Mouse (Mus musculus): ENCODE measurements around the gene Togaram2. TPM values are rescaled to one million over a fixed set of nuclear protein-coding genes. Genes with fewer than 3 reads are reported as not detected.

The Togaram2 gene
- polyA plus RNA-seq, 1 experiment from 2014 or later = not detected

DNA sequence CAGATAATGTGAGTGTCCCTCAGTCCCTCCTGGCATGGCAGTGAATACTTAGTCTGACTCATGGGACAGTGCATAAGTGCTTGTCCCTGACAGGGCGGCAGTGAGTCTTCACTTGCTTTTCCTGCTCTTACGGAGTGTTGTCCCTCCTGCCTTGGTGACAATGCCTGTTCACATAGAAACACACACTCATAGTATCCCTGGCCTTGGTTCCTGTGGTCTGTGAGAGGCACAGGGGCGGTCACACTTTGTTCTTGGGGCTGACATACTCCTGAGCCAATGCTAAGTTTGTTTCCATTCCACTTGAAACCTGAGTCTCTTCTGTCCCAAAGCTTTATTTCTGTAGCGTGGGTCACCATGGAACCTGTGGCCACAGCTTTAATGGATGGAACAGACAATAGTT is 9.3 kb downstream of the Togaram2 start:
- Histone ChIP-seq H3K9me3 (no peaks in the 10 kb centered on the region), H3K36me3 (no peaks in the 10 kb centered on the region), H3K9ac (replicated peaks) (no peak overlapping the region), H3K27me3 (no peaks in the 10 kb centered on the region), H3K4me1 (replicated peaks) (0 out of 2 replicates have a peak, but pooled peaks cover 5% of the 10 kb centered on the region), H3K4me2 (no peak overlapping the region), H3K27ac (no peak overlapping the region), H3K4me3 (replicated peaks) (no peak overlapping the region)
- no peak for ATAC-seq (ENCODE audit: insufficient number of reproducible peaks, insufficient read depth, low FRiP score, low TSS enrichment, low read depth)
- 83% methylated on average over 4 of the region's 4 CpGs for WGBS

DNA sequence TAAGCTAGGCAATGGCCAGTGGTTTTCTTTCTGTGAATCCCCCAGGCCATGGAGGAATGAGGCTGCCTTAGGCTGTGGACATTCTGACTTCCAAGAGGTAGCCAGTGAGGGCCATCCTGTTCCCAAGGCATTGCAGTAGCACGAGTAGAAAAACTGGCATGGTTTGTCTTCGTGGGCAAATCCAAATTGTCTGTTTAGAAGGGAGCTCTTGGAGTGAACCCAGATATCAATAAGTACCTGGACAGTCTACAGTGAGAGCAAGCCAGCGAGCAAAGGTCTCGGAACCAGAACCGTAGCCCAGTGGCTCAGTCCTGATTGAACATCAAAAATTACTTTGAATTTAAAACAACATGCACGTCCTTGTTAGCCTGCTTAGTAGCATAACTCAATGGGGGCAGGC is 10.2 kb downstream of the Togaram2 start:
- H3K4me2 ChIP-seq = no peak overlapping the region
- no peak overlapping the region for H3K4me3 ChIP-seq (replicated peaks)
- no peaks in the 10 kb centered on the region for H3K27me3 ChIP-seq
- WGBS = 91% methylated on average over 6 of the region's 6 CpGs
- no peak overlapping the region for H3K9ac ChIP-seq (replicated peaks)
- H3K4me1 ChIP-seq (replicated peaks) = 0 out of 2 replicates have a peak, but pooled peaks cover 5% of the 10 kb centered on the region
- no peaks in the 10 kb centered on the region for H3K9me3 ChIP-seq
- H3K27ac ChIP-seq = no peak overlapping the region
- no peaks in the 10 kb centered on the region for H3K36me3 ChIP-seq
- no peak for ATAC-seq (ENCODE audit: insufficient number of reproducible peaks, insufficient read depth, low FRiP score, low TSS enrichment, low read depth)

DNA sequence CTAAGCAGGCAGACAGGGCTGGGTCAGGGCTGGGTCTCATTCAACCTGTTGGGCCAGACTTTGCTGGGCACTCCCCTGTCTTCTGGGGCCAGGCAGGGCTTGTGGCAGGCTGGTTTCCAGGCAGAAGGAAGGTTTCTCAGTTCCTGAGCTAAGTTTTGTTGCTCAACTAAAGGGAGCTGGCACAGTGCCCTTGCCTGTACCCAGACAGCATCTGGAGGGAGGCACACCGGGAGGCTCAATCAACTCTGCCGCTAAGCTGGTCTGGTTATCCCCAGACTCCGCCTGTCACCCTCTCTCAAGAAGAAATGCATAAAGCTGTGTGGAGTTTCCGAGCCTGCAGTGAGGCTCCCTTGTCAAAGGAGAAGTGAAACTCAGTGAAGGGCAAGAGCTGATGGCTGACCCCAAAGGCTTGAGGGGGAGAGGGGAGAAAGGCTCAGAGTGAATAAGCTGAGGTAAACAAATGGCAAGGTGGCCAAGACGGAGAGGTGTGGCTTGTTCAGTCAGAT is 11.1 kb downstream of the Togaram2 start:
- H3K4me2 ChIP-seq = no peak overlapping the region
- H3K9ac ChIP-seq (replicated peaks) = no peak overlapping the region
- no peak for ATAC-seq (ENCODE audit: insufficient number of reproducible peaks, insufficient read depth, low FRiP score, low TSS enrichment, low read depth)
- no peaks in the 10 kb centered on the region for H3K27me3 ChIP-seq
- H3K9me3 ChIP-seq = no peaks in the 10 kb centered on the region
- no peaks in the 10 kb centered on the region for H3K36me3 ChIP-seq
- H3K27ac ChIP-seq = no peak overlapping the region
- H3K4me1 ChIP-seq (replicated peaks) = 0 out of 2 replicates have a peak, but pooled peaks cover 5% of the 10 kb centered on the region
- 58% methylated on average over 5 of the region's 5 CpGs for WGBS
- no peak overlapping the region for H3K4me3 ChIP-seq (replicated peaks)

DNA sequence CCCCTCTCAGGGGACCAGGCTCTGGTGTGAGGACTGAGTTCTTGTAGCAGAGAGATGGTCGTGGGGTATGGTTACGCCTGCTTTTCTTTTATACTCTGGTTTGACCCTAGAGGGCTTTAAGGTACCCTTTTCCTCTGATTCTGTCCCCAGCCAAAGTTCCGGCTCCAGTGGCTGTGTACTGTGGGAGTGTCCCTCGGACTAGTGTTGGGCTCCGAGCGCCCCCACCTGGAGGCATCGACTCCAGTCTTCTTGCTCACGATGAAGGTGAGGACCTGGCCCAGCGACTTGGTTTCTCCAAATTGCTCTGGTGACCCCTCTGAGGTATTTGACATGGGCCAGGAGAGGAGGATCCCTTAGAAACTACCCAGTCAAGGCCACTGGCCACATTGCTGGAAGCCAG is 14.4 kb downstream of the Togaram2 start:
- Histone ChIP-seq H3K36me3 (no peaks in the 10 kb centered on the region), H3K27me3 (no peaks in the 10 kb centered on the region), H3K9ac (replicated peaks) (no peak overlapping the region), H3K4me2 (no peak overlapping the region), H3K27ac (no peak overlapping the region), H3K4me1 (replicated peaks) (0 out of 2 replicates have a peak, but pooled peaks cover 8% of the 10 kb centered on the region), H3K9me3 (no peaks in the 10 kb centered on the region), H3K4me3 (replicated peaks) (no peak overlapping the region)
- 64% methylated on average over 9 of the region's 9 CpGs for WGBS
- no peak for ATAC-seq (ENCODE audit: insufficient number of reproducible peaks, insufficient read depth, low FRiP score, low TSS enrichment, low read depth)

DNA sequence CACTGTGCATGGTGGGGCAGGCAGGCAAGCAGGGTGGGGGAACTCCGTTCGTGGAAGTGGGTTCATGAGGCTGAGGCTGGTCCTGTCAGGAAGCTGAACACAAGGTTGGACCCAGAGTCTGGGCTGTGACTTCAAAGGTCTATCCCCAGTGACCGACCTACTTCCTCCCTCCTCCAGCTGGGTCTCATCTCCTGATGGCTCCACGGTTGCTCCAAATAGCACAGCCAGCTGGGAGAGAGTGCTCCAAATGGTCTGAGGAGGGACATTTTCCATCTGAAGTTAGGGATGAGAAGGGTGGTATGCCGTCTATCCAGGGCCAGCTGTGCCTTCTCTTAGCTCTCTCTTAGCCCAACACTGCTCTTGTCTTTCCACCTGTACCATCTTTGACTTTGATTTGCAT is 16.8 kb downstream of the Togaram2 start:
- no peak overlapping the region for H3K27ac ChIP-seq
- 70% methylated on average over 5 of the region's 5 CpGs for WGBS
- ATAC-seq (ENCODE audit: insufficient number of reproducible peaks, insufficient read depth, low FRiP score, low TSS enrichment, low read depth) = no peak
- no peak overlapping the region for H3K4me3 ChIP-seq (replicated peaks)
- H3K27me3 ChIP-seq = no peaks in the 10 kb centered on the region
- H3K4me2 ChIP-seq = no peak overlapping the region
- peaks cover 3% of the 10 kb centered on the region; the same call in 1 of the 2 replicates for H3K4me1 ChIP-seq (replicated peaks)
- H3K9ac ChIP-seq (replicated peaks) = no peak overlapping the region
- H3K36me3 ChIP-seq = no peaks in the 10 kb centered on the region
- H3K9me3 ChIP-seq = no peaks in the 10 kb centered on the region

DNA sequence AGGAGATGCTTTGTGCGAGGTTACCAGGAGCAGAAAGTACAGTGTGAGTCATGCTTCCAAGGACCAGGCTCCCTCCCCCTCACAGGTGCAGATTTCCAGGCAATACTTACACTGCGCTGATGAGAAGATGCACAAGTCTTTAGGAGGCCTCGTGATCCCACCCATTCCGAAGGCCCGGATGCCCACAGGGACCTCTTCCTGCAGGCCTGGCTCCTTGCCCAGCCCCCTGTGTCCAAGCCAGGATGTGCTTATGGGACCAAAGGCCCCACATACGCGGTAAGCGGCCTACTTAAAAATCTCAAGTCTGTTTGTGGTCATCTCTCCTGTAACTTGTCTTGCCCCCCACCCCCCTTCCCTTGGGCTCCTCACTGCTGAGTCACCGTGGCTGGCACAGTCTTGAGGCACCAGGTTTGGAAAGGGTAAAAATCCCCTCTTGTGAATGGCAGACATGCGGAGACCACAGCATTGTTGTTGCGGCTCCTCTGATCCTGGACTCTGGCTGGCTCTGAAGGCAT is 18.4 kb downstream of the Togaram2 start:
- H3K27ac ChIP-seq = no peak overlapping the region
- ATAC-seq (ENCODE audit: insufficient number of reproducible peaks, insufficient read depth, low FRiP score, low TSS enrichment, low read depth) = no peak
- 78% methylated on average over 11 of the region's 11 CpGs for WGBS

DNA sequence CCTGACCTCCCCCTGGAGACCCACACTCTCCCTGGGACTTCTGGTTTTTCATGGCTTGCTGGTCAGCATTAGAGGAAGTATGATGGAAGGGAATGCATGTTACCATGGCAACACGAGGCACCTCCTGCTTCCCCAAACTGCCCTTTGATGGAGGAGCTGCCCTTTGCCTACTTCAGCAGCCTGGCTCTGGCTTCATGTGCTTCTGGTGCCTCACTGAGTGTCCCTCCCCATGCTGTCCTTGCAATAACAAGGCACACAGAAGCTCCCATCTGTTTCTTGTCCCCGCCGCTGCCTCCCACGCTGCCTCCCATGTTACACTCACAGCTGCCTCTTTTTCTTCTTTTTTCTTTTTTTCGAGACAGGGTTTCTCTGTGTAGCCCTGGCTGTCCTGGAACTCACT is 20.3 kb downstream of the Togaram2 start:
- Histone ChIP-seq H3K9me3 (no peaks in the 10 kb centered on the region), H3K27ac (no peak overlapping the region), H3K4me1 (replicated peaks) (peaks cover 3% of the 10 kb centered on the region; the same call in 1 of the 2 replicates), H3K36me3 (no peaks in the 10 kb centered on the region), H3K9ac (replicated peaks) (no peak overlapping the region), H3K27me3 (no peaks in the 10 kb centered on the region), H3K4me2 (no peak overlapping the region), H3K4me3 (replicated peaks) (no peak overlapping the region)
- ATAC-seq (ENCODE audit: insufficient number of reproducible peaks, insufficient read depth, low FRiP score, low TSS enrichment, low read depth) = no peak
- WGBS = 56% methylated on average over 5 of the region's 5 CpGs

More for the DNA sequence above, 18.4 kb downstream of the Togaram2 start:
- H3K4me3 ChIP-seq (replicated peaks) = no peak overlapping the region
- H3K36me3 ChIP-seq = no peaks in the 10 kb centered on the region
- no peaks in the 10 kb centered on the region for H3K27me3 ChIP-seq
- H3K9me3 ChIP-seq = no peaks in the 10 kb centered on the region
- peaks cover 3% of the 10 kb centered on the region; the same call in 1 of the 2 replicates for H3K4me1 ChIP-seq (replicated peaks)
- H3K4me2 ChIP-seq = no peak overlapping the region
- H3K9ac ChIP-seq (replicated peaks) = no peak overlapping the region

DNA sequence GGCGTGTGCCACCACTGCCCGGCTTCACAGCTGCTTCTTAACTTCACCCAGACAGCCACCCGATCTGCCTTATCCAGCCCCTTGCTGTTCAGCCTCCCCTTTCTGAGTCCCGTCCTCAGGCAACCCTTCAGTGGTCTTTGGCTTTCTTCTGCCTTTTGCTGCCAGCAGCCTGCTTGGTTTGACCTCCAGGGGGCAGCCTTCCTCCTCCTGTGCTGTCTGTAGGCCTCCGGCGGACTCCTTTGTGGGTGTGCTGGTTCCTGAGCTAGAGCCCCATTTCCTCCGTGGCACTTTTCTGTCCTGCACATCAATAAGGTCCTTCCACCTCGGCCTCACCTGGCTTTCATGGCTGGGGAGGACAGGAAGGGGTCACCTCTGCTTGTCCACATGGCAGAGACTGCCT is 20.7 kb downstream of the Togaram2 start:
- H3K4me2 ChIP-seq = no peak overlapping the region
- no peaks in the 10 kb centered on the region for H3K36me3 ChIP-seq
- peaks cover 3% of the 10 kb centered on the region; the same call in 1 of the 2 replicates for H3K4me1 ChIP-seq (replicated peaks)
- no peak overlapping the region for H3K4me3 ChIP-seq (replicated peaks)
- no peak overlapping the region for H3K27ac ChIP-seq
- H3K27me3 ChIP-seq = no peaks in the 10 kb centered on the region
- no peak for ATAC-seq (ENCODE audit: insufficient number of reproducible peaks, insufficient read depth, low FRiP score, low TSS enrichment, low read depth)
- H3K9me3 ChIP-seq = no peaks in the 10 kb centered on the region
- H3K9ac ChIP-seq (replicated peaks) = no peak overlapping the region
- WGBS = 50% methylated on average over 8 of the region's 8 CpGs

DNA sequence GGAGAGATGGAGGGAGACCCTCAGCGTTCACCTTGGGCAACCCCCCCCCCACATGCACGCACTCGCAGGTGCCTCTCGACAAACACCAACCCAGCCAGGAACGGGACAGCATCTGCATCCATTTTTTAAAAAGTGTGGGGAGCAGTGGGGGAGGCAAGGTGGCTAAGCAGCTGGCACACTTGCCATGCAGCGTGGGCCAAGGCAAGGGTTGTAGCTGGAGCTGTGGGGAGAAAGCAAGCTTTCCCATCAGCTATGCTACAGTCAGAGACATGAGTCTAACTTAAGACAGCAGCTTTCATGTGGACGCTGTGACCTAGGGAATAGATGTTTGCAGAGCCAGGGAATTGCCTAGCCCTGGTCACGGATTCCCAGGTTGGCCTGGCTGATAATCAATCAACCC is 22.1 kb downstream of the Togaram2 start:
- H3K27ac ChIP-seq = no peak overlapping the region

DNA sequence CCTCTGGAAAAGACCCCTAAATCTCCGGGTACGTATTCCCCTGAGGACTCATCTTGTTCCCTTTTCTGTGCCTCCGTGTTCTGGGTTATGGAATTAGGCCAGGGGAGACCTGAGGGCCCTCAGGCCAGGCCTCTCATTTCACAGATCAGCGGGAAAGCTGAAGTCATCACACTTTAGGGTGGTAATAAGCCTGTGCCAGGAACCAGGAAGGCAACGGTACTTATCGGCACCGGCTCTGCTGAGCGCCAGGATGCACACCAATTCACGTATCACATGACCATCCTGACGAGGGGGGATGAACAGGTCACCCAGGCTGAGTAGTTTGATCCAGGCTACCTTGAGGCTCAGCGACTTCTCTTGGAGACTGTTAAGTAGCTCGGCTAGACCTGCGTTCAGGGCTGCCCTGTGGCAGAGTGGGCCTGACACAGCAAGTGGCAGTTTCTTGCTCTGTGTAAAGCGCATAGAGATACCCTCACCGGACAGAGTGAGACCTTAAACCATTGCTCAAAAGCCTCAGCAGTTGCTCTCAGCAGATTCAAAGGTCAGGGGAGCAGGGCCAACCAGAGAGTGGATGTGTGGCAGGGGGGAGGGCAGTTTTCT is 22.8 kb downstream of the Togaram2 start:
- ATAC-seq (ENCODE audit: insufficient number of reproducible peaks, insufficient read depth, low FRiP score, low TSS enrichment, low read depth) = no peak
- peaks cover 3% of the 10 kb centered on the region; the same call in 1 of the 2 replicates for H3K4me1 ChIP-seq (replicated peaks)
- H3K36me3 ChIP-seq = no peaks in the 10 kb centered on the region
- no peak overlapping the region for H3K9ac ChIP-seq (replicated peaks)
- H3K4me2 ChIP-seq = no peak overlapping the region
- 66% methylated on average over 15 of the region's 15 CpGs for WGBS
- no peaks in the 10 kb centered on the region for H3K27me3 ChIP-seq
- H3K4me3 ChIP-seq (replicated peaks) = no peak overlapping the region
- no peak overlapping the region for H3K27ac ChIP-seq
- no peaks in the 10 kb centered on the region for H3K9me3 ChIP-seq

More for the DNA sequence above, 22.1 kb downstream of the Togaram2 start:
- Histone ChIP-seq H3K9me3 (no peaks in the 10 kb centered on the region), H3K36me3 (no peaks in the 10 kb centered on the region), H3K9ac (replicated peaks) (no peak overlapping the region), H3K4me2 (no peak overlapping the region), H3K4me1 (replicated peaks) (peaks cover 3% of the 10 kb centered on the region; the same call in 1 of the 2 replicates), H3K27me3 (no peaks in the 10 kb centered on the region), H3K4me3 (replicated peaks) (no peak overlapping the region)
- no peak for ATAC-seq (ENCODE audit: insufficient number of reproducible peaks, insufficient read depth, low FRiP score, low TSS enrichment, low read depth)
- WGBS = 83% methylated on average over 8 of the region's 8 CpGs

DNA sequence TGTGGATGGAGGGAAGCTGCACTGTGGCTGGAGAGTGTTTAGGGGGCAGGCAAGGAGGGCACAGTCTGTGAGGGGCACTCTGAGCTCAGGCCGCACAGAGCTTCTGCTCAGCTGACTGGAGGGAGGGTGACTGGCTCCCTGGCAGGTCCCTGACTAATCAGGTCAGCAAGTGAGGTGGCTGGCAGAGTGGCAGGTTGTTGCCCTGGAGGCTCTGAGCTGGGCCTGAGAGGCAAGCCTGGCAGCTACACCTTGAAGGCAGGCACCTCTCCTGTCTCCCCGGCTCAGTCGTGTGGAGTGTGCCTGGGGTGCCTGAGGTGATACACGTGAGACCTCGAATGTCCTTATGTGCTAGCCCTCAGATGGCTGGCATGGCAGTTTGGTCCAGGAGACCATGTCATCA is 23.3 kb downstream of the Togaram2 start:
- WGBS = 79% methylated on average over 5 of the region's 5 CpGs
- peaks cover 2% of the 10 kb centered on the region; the same call in 1 of the 2 replicates for H3K4me1 ChIP-seq (replicated peaks)
- no peaks in the 10 kb centered on the region for H3K9me3 ChIP-seq
- H3K27ac ChIP-seq = no peak overlapping the region
- no peak overlapping the region for H3K4me3 ChIP-seq (replicated peaks)
- H3K36me3 ChIP-seq = no peaks in the 10 kb centered on the region
- H3K9ac ChIP-seq (replicated peaks) = no peak overlapping the region
- H3K27me3 ChIP-seq = no peaks in the 10 kb centered on the region
- H3K4me2 ChIP-seq = no peak overlapping the region
- ATAC-seq (ENCODE audit: insufficient number of reproducible peaks, insufficient read depth, low FRiP score, low TSS enrichment, low read depth) = no peak

All from limb, embryonic 12.5 days (tissue).